Mouse (Mus musculus): ENCODE results near the gene Lemd1. TPM values are rescaled to one million over a fixed set of nuclear protein-coding genes. Genes with fewer than 3 reads are reported as not detected.

Lemd1 gene
- polyA plus RNA-seq, 1 experiment, result not detected

- H3K36me3 ChIP-seq (ENCODE audit: control insufficient read depth), result no peaks in the 10 kb centered on the region
- no peaks in the 10 kb centered on the region for H3K27me3 ChIP-seq (ENCODE audit: control insufficient read depth)
- TF ChIP-seq GATA1 (IDR thresholded peaks at IDR 0.05; ENCODE audit: low read length) (no peak), TAL1 (IDR thresholded peaks at IDR 0.05; ENCODE audit: low read length) (no peak)
- no peaks in the 10 kb centered on the region for H3K4me1 ChIP-seq (ENCODE audit: control insufficient read depth)
- no peak overlapping the region for H3K4me3 ChIP-seq (replicated peaks)
- no peaks in the 10 kb centered on the region for H3K9me3 ChIP-seq (ENCODE audit: control insufficient read depth, low read length)
These were observed 40.2 kb upstream of the Lemd1 start for GRCm38 (mm10) chr1:132150817-132151601.

GRCm38 (mm10) chr1:132151908-132152307, 39.3 kb upstream of the Lemd1 start:
- H3K9me3 ChIP-seq (ENCODE audit: control insufficient read depth, low read length), result no peaks in the 10 kb centered on the region
- no peaks in the 10 kb centered on the region for H3K4me1 ChIP-seq (ENCODE audit: control insufficient read depth)
- no peaks in the 10 kb centered on the region for H3K36me3 ChIP-seq (ENCODE audit: control insufficient read depth)
- no peak for TF ChIP-seq TAL1 (IDR thresholded peaks at IDR 0.05; ENCODE audit: low read length)
- no peak for TF ChIP-seq GATA1 (IDR thresholded peaks at IDR 0.05; ENCODE audit: low read length)
- H3K27me3 ChIP-seq (ENCODE audit: control insufficient read depth), result no peaks in the 10 kb centered on the region
- no peak overlapping the region for H3K4me3 ChIP-seq (replicated peaks)

GRCm38 (mm10) chr1:132153086-132153690, 38.0 kb upstream of the Lemd1 start:
- TF ChIP-seq TAL1 (IDR thresholded peaks at IDR 0.05; ENCODE audit: low read length) (no peak), GATA1 (IDR thresholded peaks at IDR 0.05; ENCODE audit: low read length) (no peak)

GRCm38 (mm10) chr1:132153691-132154090, 37.5 kb upstream of the Lemd1 start:
- no peak overlapping the region for H3K4me3 ChIP-seq (replicated peaks)

More at GRCm38 (mm10) chr1:132153086-132153690, 38.0 kb upstream of the Lemd1 start:
- Histone ChIP-seq H3K36me3 (ENCODE audit: control insufficient read depth) (no peaks in the 10 kb centered on the region), H3K4me3 (replicated peaks) (no peak overlapping the region), H3K4me1 (ENCODE audit: control insufficient read depth) (no peaks in the 10 kb centered on the region; the same call in 1 of the 2 replicates), H3K27me3 (ENCODE audit: control insufficient read depth) (peaks cover 6% of the 10 kb centered on the region), H3K9me3 (ENCODE audit: control insufficient read depth, low read length) (no peaks in the 10 kb centered on the region)

GRCm38 (mm10) chr1:132155737-132156136, 35.5 kb upstream of the Lemd1 start:
- Histone ChIP-seq H3K4me3 (replicated peaks) (no peak overlapping the region), H3K36me3 (ENCODE audit: control insufficient read depth) (no peaks in the 10 kb centered on the region), H3K9me3 (ENCODE audit: control insufficient read depth, low read length) (no peaks in the 10 kb centered on the region), H3K27me3 (ENCODE audit: control insufficient read depth) (peaks cover 22% of the 10 kb centered on the region), H3K4me1 (ENCODE audit: control insufficient read depth) (no peaks in the 10 kb centered on the region; the same call in 1 of the 2 replicates)
- TF ChIP-seq GATA1 (IDR thresholded peaks at IDR 0.05; ENCODE audit: low read length), result no peak
- TF ChIP-seq TAL1 (IDR thresholded peaks at IDR 0.05; ENCODE audit: low read length), result no peak

More at GRCm38 (mm10) chr1:132153691-132154090, 37.5 kb upstream of the Lemd1 start:
- peaks cover 10% of the 10 kb centered on the region for H3K27me3 ChIP-seq (ENCODE audit: control insufficient read depth)
- H3K4me1 ChIP-seq (ENCODE audit: control insufficient read depth), result no peaks in the 10 kb centered on the region; the same call in 1 of the 2 replicates
- TF ChIP-seq GATA1 (IDR thresholded peaks at IDR 0.05; ENCODE audit: low read length) (no peak), TAL1 (IDR thresholded peaks at IDR 0.05; ENCODE audit: low read length) (no peak)
- no peaks in the 10 kb centered on the region for H3K9me3 ChIP-seq (ENCODE audit: control insufficient read depth, low read length)
- no peaks in the 10 kb centered on the region for H3K36me3 ChIP-seq (ENCODE audit: control insufficient read depth)

- Histone ChIP-seq H3K9me3 (ENCODE audit: control insufficient read depth, low read length) (no peaks in the 10 kb centered on the region), H3K27me3 (ENCODE audit: control insufficient read depth) (peaks cover 22% of the 10 kb centered on the region), H3K4me3 (replicated peaks) (no peak overlapping the region), H3K4me1 (ENCODE audit: control insufficient read depth) (no peaks in the 10 kb centered on the region; the same call in 1 of the 2 replicates), H3K36me3 (ENCODE audit: control insufficient read depth) (no peaks in the 10 kb centered on the region)
- TF ChIP-seq TAL1 (IDR thresholded peaks at IDR 0.05; ENCODE audit: low read length) (no peak), GATA1 (IDR thresholded peaks at IDR 0.05; ENCODE audit: low read length) (no peak)
These were observed 34.0 kb upstream of the Lemd1 start for GRCm38 (mm10) chr1:132157016-132157781.

GRCm38 (mm10) chr1:132157808-132158207, 33.4 kb upstream of the Lemd1 start:
- no peak for TF ChIP-seq GATA1 (IDR thresholded peaks at IDR 0.05; ENCODE audit: low read length)
- TF ChIP-seq TAL1 (IDR thresholded peaks at IDR 0.05; ENCODE audit: low read length), result no peak
- H3K27me3 ChIP-seq (ENCODE audit: control insufficient read depth), result peaks cover 22% of the 10 kb centered on the region
- H3K4me1 ChIP-seq (ENCODE audit: control insufficient read depth), result no peaks in the 10 kb centered on the region; the same call in 1 of the 2 replicates

GRCm38 (mm10) chr1:132158741-132159140, 32.5 kb upstream of the Lemd1 start:
- no peaks in the 10 kb centered on the region; the same call in 1 of the 2 replicates for H3K4me1 ChIP-seq (ENCODE audit: control insufficient read depth)
- H3K9me3 ChIP-seq (ENCODE audit: control insufficient read depth, low read length), result no peaks in the 10 kb centered on the region
- H3K27me3 ChIP-seq (ENCODE audit: control insufficient read depth), result peaks cover 22% of the 10 kb centered on the region
- no peaks in the 10 kb centered on the region for H3K36me3 ChIP-seq (ENCODE audit: control insufficient read depth)
- no peak overlapping the region for H3K4me3 ChIP-seq (replicated peaks)
- TF ChIP-seq GATA1 (IDR thresholded peaks at IDR 0.05; ENCODE audit: low read length) (no peak), TAL1 (IDR thresholded peaks at IDR 0.05; ENCODE audit: low read length) (no peak)

More at GRCm38 (mm10) chr1:132157808-132158207, 33.4 kb upstream of the Lemd1 start:
- Histone ChIP-seq H3K36me3 (ENCODE audit: control insufficient read depth) (no peaks in the 10 kb centered on the region), H3K9me3 (ENCODE audit: control insufficient read depth, low read length) (no peaks in the 10 kb centered on the region), H3K4me3 (replicated peaks) (no peak overlapping the region)
